Mouse (Mus musculus): ENCODE measurements around the gene Ecm2. TPM values are rescaled to one million over a fixed set of nuclear protein-coding genes. Genes with fewer than 3 reads are reported as not detected.

The Ecm2 gene
- polyA plus RNA-seq, 1 experiment from 2014 or later = 1.1 TPM

DNA sequence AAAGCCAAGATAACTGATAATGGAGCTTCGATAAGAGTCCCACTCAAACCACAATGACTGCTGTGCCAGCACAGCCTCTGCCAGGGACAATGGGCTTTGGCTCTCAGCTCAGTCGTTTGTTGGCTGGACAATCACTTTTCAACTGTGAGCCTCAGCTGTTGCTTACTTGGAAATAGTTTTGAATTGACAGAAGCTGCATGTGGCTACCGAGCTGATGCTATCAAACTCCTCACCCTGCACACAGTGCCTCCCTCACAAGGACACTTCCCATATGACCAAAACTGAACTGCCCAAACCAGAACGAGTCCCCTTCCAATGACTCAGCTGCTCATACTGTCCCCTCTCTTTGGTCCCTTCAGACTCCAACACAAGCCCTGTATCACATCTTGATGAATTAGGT is 33.8 kb upstream of the Ecm2 start:
- no peaks in the 10 kb centered on the region for H3K36me3 ChIP-seq (ENCODE audit: insufficient read depth, low read length)
- H3K4me1 ChIP-seq (ENCODE audit: insufficient read depth, low read length) = no peaks in the 10 kb centered on the region
- H3K9ac ChIP-seq (replicated peaks; ENCODE audit: low read length) = no peak overlapping the region
- no peak for ATAC-seq (ENCODE audit: low FRiP score, low TSS enrichment)
- no peak overlapping the region for H3K4me2 ChIP-seq (replicated peaks; ENCODE audit: low read depth, low read length)
- H3K27me3 ChIP-seq (ENCODE audit: insufficient read depth, low read length) = no peaks in the 10 kb centered on the region
- 84% methylated on average over 4 of the region's 4 CpGs for WGBS
- no peak overlapping the region for H3K4me3 ChIP-seq (ENCODE audit: low read length)
- no peaks in the 10 kb centered on the region for H3K9me3 ChIP-seq (ENCODE audit: low read length)
- no peak overlapping the region for H3K27ac ChIP-seq (ENCODE audit: low read length)

DNA sequence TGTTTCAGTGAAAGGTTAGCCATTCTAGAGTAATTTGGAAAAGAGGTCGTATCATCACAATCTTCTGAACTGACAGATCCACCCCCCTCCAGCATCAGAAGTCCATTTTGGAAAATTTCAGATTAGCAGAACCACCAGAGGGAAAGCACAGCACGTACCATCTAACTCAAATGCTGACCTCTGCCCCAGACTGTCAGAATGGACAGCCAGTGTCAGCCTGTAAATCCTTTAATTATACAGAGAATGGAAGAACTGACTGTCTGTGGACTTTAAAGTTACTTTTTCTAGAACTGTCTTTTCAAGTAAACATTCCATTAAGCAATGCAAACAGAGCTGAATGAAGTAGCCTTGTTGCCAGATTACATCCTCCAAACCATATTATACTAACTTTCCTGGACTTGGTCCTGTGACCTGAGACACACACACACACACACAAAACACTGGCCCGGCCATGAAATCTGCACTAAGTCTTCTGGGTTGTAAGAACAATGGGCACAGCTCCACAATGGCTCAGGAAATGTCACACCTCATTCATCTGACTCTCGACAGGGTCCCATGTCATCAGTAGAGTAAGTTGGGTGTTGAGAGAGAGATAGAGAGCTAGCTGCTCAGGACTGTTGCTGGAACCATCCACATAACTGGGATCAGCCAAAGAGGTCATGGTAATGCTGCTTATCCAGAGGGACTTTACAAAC is 32.5 kb upstream of the Ecm2 start:
- Histone ChIP-seq H3K27ac (ENCODE audit: low read length) (no peak overlapping the region), H3K9me3 (ENCODE audit: low read length) (no peaks in the 10 kb centered on the region), H3K9ac (replicated peaks; ENCODE audit: low read length) (no peak overlapping the region), H3K4me2 (replicated peaks; ENCODE audit: low read depth, low read length) (no peak overlapping the region), H3K27me3 (ENCODE audit: insufficient read depth, low read length) (no peaks in the 10 kb centered on the region), H3K36me3 (ENCODE audit: insufficient read depth, low read length) (no peaks in the 10 kb centered on the region), H3K4me3 (ENCODE audit: low read length) (no peak overlapping the region), H3K4me1 (ENCODE audit: insufficient read depth, low read length) (no peaks in the 10 kb centered on the region)
- 70% methylated on average over 4 of the region's 4 CpGs for WGBS
- no peak for ATAC-seq (ENCODE audit: low FRiP score, low TSS enrichment)

DNA sequence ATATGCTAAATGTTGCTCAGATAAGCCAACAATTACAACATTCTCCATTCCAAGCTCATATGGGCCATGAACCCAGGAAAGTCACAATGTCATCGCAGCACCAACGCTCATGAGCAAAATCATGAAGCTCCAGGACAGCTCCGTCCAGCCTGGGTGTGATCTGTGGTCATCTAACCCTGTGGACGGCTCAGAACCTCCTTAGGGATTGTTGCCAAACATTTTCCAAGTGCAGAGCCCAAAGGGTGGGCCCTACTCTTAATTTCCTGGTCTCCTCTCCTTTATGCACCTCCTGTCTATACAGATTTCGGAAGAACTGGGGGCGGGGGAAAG is 32.0 kb upstream of the Ecm2 start:
- no peaks in the 10 kb centered on the region for H3K27me3 ChIP-seq (ENCODE audit: insufficient read depth, low read length)
- H3K4me2 ChIP-seq (replicated peaks; ENCODE audit: low read depth, low read length) = no peak overlapping the region
- no peak overlapping the region for H3K27ac ChIP-seq (ENCODE audit: low read length)
- 94% methylated on average over 6 of the region's 6 CpGs for WGBS
- H3K9ac ChIP-seq (replicated peaks; ENCODE audit: low read length) = no peak overlapping the region
- no peak overlapping the region for H3K4me3 ChIP-seq (ENCODE audit: low read length)
- H3K9me3 ChIP-seq (ENCODE audit: low read length) = no peaks in the 10 kb centered on the region
- no peaks in the 10 kb centered on the region for H3K36me3 ChIP-seq (ENCODE audit: insufficient read depth, low read length)
- no peaks in the 10 kb centered on the region for H3K4me1 ChIP-seq (ENCODE audit: insufficient read depth, low read length)
- no peak for ATAC-seq (ENCODE audit: low FRiP score, low TSS enrichment)

DNA sequence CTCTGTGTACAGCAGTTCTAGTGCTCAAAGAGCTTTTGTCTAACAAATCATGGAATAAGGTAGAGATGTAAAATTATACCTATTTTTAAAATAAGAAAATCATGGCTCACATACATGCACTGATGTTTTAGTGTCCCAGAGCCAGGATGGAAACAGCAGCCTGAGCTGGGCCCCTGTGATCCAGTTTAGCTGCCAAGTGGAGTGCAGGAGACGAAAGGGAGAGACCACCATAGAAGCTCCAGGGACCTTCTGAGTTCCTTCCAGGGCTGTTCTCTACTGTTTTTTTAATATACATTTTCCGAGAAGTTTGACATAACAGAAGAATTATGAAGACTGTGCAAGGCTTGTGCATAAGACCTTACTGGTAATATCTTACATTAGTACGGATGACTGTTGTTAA is 26.7 kb upstream of the Ecm2 start:
- Histone ChIP-seq H3K36me3 (ENCODE audit: insufficient read depth, low read length) (no peaks in the 10 kb centered on the region), H3K4me3 (ENCODE audit: low read length) (no peak overlapping the region), H3K4me2 (replicated peaks; ENCODE audit: low read depth, low read length) (no peak overlapping the region), H3K4me1 (ENCODE audit: insufficient read depth, low read length) (no peaks in the 10 kb centered on the region), H3K9me3 (ENCODE audit: low read length) (no peaks in the 10 kb centered on the region), H3K27ac (ENCODE audit: low read length) (peak overlapping the region; percentile 56; the same call in 1 of the 2 replicates), H3K27me3 (ENCODE audit: insufficient read depth, low read length) (no peaks in the 10 kb centered on the region), H3K9ac (replicated peaks; ENCODE audit: low read length) (no peak overlapping the region)
- WGBS = 75% methylated on average over 3 of the region's 3 CpGs
- no peak for ATAC-seq (ENCODE audit: low FRiP score, low TSS enrichment)

DNA sequence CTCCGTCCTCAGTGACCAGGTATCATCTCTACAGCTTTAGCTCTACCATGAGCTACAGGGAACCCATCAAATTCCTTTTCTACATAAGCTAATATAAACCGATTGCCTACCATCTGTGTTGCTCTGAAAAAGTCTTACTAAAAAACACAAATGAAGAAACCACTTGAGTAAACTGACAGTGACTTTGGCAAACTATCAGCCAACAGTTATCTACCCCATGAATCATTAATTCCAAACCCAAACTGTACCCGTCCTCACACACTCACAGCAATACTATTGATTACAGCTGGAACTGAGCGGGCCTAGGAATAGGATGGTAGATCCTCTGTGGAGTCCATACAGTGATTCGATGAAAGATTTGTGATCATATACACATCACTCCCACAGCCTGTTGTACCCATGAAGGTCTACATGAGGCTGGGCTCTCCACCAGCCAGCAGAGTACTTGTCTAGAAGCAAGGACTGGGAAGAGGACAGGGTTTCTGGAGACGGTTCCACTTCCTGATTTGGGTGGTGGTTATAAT is 25.7 kb upstream of the Ecm2 start:
- Histone ChIP-seq H3K4me2 (replicated peaks; ENCODE audit: low read depth, low read length) (no peak overlapping the region), H3K9me3 (ENCODE audit: low read length) (no peaks in the 10 kb centered on the region), H3K36me3 (ENCODE audit: insufficient read depth, low read length) (no peaks in the 10 kb centered on the region), H3K9ac (replicated peaks; ENCODE audit: low read length) (no peak overlapping the region), H3K4me3 (ENCODE audit: low read length) (no peak overlapping the region), H3K27me3 (ENCODE audit: insufficient read depth, low read length) (no peaks in the 10 kb centered on the region), H3K4me1 (ENCODE audit: insufficient read depth, low read length) (no peaks in the 10 kb centered on the region), H3K27ac (ENCODE audit: low read length) (no peak overlapping the region)
- WGBS = 87% methylated on average over 6 of the region's 6 CpGs
- ATAC-seq (ENCODE audit: low FRiP score, low TSS enrichment) = no peak

DNA sequence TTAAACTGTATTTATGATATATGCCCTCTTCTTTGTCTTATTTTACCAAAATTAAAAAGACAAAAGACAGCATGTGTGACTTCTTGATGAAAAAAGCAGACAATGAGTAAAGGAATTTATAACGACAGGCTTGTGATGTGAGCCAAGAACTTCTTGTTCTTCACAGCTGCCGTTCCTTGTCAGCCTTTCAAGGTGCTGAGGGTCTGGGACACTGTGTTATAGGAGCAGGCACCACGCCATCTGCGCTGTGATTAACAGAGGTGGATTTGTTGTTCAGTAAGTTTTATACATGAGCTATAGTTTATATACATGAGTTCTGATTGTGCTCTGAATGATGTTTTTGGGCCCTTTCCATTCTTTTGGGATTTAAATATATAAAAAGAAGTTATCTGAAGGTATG is 25.2 kb upstream of the Ecm2 start:
- no peaks in the 10 kb centered on the region for H3K36me3 ChIP-seq (ENCODE audit: insufficient read depth, low read length)
- no peak overlapping the region for H3K27ac ChIP-seq (ENCODE audit: low read length)
- no peak overlapping the region for H3K4me3 ChIP-seq (ENCODE audit: low read length)
- 82% methylated on average over 4 of the region's 4 CpGs for WGBS
- no peak overlapping the region for H3K4me2 ChIP-seq (replicated peaks; ENCODE audit: low read depth, low read length)
- H3K9ac ChIP-seq (replicated peaks; ENCODE audit: low read length) = no peak overlapping the region
- ATAC-seq (ENCODE audit: low FRiP score, low TSS enrichment) = no peak
- no peaks in the 10 kb centered on the region for H3K27me3 ChIP-seq (ENCODE audit: insufficient read depth, low read length)
- no peaks in the 10 kb centered on the region for H3K9me3 ChIP-seq (ENCODE audit: low read length)
- no peaks in the 10 kb centered on the region for H3K4me1 ChIP-seq (ENCODE audit: insufficient read depth, low read length)

DNA sequence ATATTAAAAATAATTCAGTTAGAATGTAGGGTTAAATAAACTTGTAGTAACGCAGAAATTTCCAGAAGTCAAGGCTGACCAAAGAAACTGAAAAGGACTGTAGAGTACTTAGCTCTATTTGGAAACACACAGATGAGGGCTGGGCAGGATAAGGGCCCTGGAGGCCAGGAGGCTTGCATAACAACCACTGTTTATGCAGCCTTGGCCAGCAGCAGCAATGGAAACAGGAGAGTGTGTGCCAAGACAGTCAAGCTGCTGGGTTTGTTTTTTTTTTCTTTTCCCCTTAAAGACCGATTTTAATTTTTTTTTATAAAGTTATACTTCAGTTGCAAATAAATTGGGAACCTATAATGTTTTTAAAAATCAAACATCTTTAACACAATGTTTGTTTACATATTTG is 24.6 kb upstream of the Ecm2 start:
- H3K4me3 ChIP-seq (ENCODE audit: low read length) = no peak overlapping the region
- no peak overlapping the region for H3K4me2 ChIP-seq (replicated peaks; ENCODE audit: low read depth, low read length)
- H3K4me1 ChIP-seq (ENCODE audit: insufficient read depth, low read length) = no peaks in the 10 kb centered on the region
- H3K36me3 ChIP-seq (ENCODE audit: insufficient read depth, low read length) = no peaks in the 10 kb centered on the region
- 64% methylated on average over 2 of the region's 2 CpGs for whole genome bisulfite sequencing
- H3K27me3 ChIP-seq (ENCODE audit: insufficient read depth, low read length) = no peaks in the 10 kb centered on the region
- H3K9ac ChIP-seq (replicated peaks; ENCODE audit: low read length) = no peak overlapping the region
- H3K27ac ChIP-seq (ENCODE audit: low read length) = no peak overlapping the region
- ATAC-seq (ENCODE audit: low FRiP score, low TSS enrichment) = no peak
- no peaks in the 10 kb centered on the region for H3K9me3 ChIP-seq (ENCODE audit: low read length)

DNA sequence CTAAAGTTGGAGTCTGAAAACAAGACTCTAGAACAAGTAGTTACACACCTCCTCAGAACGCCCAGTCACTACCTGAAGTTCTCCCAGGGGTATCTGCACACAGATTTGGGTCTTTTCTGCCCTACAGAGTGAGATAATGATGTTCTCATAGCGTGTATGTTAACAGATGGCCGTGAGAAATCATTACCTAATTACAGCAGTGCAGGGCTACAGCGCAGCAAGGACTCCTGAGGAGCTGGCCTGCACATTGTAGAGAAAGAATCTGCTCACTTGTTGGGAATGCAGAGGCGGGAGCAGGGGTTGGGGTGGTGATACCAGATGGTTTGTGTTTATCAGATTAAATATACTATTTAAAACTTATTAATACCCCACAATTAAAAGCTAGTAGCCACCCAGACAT is 24.1 kb upstream of the Ecm2 start:
- no peak for ATAC-seq (ENCODE audit: low FRiP score, low TSS enrichment)

DNA sequence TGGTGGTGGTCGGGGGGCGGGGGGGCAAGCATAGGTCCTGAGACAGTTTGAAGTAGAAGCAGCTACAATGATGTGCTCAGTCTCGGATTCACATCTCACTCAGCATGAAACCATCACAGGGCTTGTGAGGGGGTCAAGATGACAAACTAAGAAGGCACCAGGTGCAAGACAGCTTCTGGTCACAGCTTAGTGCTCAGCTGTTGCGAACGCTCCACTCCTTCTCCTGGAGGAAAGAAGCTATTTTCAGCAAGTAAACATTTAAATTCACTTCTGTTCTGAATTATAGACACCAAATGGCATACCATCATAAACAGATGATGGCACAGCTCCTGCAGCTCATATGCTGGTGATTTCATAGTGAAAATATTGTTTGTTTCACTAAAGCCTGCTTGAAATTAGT is 19.2 kb upstream of the Ecm2 start:
- WGBS = 90% methylated on average over 5 of the region's 5 CpGs
- Histone ChIP-seq H3K4me1 (ENCODE audit: insufficient read depth, low read length) (no peaks in the 10 kb centered on the region), H3K27me3 (ENCODE audit: insufficient read depth, low read length) (no peaks in the 10 kb centered on the region), H3K9ac (replicated peaks; ENCODE audit: low read length) (no peak overlapping the region), H3K4me2 (replicated peaks; ENCODE audit: low read depth, low read length) (no peak overlapping the region), H3K4me3 (ENCODE audit: low read length) (no peak overlapping the region), H3K27ac (ENCODE audit: low read length) (no peak overlapping the region), H3K36me3 (ENCODE audit: insufficient read depth, low read length) (no peaks in the 10 kb centered on the region), H3K9me3 (ENCODE audit: low read length) (no peaks in the 10 kb centered on the region)
- ATAC-seq (ENCODE audit: low FRiP score, low TSS enrichment) = no peak

More for the DNA sequence above, 24.1 kb upstream of the Ecm2 start:
- no peaks in the 10 kb centered on the region for H3K27me3 ChIP-seq (ENCODE audit: insufficient read depth, low read length)
- H3K4me2 ChIP-seq (replicated peaks; ENCODE audit: low read depth, low read length) = no peak overlapping the region
- H3K27ac ChIP-seq (ENCODE audit: low read length) = peak overlapping the region; percentile 13; the same call in 1 of the 2 replicates
- no peaks in the 10 kb centered on the region for H3K9me3 ChIP-seq (ENCODE audit: low read length)
- H3K36me3 ChIP-seq (ENCODE audit: insufficient read depth, low read length) = no peaks in the 10 kb centered on the region
- H3K9ac ChIP-seq (replicated peaks; ENCODE audit: low read length) = no peak overlapping the region
- no peaks in the 10 kb centered on the region for H3K4me1 ChIP-seq (ENCODE audit: insufficient read depth, low read length)
- 79% methylated on average over 5 of the region's 5 CpGs for WGBS
- H3K4me3 ChIP-seq (ENCODE audit: low read length) = no peak overlapping the region

DNA sequence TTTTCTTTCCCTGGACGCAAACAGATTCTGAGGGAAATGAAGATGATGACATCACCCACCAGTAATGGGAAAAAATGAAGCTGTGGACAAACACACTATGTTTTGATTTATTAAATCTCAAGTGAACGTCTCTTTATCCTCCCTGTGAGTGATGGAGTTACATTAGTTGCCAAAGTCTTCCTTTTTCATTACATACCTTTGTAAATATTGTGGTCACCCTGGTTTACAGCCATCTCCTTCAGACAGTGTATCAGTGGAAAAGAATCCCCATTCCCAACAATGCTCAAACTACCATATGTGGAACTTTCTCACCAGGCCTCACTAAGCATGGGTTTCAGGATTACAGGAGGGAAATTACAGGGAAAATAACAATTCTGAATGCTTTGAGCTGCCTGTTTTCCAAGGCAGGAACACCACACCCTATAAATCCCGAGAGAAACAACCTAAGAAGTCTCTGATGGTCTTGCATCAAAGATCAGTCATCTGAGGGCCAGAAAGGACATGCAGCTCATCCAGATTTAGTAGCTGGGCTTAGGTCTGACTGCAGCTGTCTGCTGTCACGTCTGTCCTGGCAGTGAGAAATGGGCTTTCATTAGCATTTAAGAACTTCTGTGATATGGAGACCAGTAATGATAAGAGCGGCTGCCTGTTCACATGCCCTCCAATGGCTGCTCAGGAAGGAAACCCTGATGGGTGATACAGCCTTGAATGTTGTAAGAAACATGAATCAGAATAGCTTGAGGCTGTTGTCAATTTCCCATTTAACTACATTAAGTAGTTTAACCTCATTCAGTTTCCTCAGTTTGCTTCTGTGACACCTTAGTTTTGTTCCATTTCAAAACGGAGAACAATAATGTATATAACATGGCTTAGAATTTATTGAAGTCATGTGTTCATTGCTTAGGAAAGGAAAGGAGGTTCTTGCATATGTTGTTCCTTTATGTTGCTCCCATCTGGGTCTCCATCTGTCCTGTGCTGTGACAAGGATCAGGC is 11.9 kb upstream of the Ecm2 start, which contains the start of gene Tes3-ps:
Gene Tes3-ps (plus strand): TSS at position 943 of the 993 bp plus-strand sequence.
- no peaks in the 10 kb centered on the region for H3K27me3 ChIP-seq (ENCODE audit: insufficient read depth, low read length)
- H3K36me3 ChIP-seq (ENCODE audit: insufficient read depth, low read length) = no peaks in the 10 kb centered on the region
- H3K4me2 ChIP-seq (replicated peaks; ENCODE audit: low read depth, low read length) = no peak within 1 kb of the TSS
- H3K9me3 ChIP-seq (ENCODE audit: low read length) = no peaks in the 10 kb centered on the region
- no peaks in the 10 kb centered on the region for H3K4me1 ChIP-seq (ENCODE audit: insufficient read depth, low read length)
- H3K4me3 ChIP-seq (ENCODE audit: low read length) = no peak within 1 kb of the TSS
- no peak within 1 kb of the TSS for H3K9ac ChIP-seq (replicated peaks; ENCODE audit: low read length)
- no peak for ATAC-seq (ENCODE audit: low FRiP score, low TSS enrichment)
- 54% methylated on average over 6 of the region's 6 CpGs for WGBS
- H3K27ac ChIP-seq (ENCODE audit: low read length) = no peak within 1 kb of the TSS
